Mouse (Mus musculus) spleen, adult 18-20 months (tissue): ENCODE measurements around the gene Bmt2.

Experiments
- DNase-seq, 2 experiments: peaks; one replicate each; pipeline ENCODE4 v3.0.0; 2022; ENCODE audit warnings: mixed read lengths in 2 of 2

Bmt2 gene

DNA sequence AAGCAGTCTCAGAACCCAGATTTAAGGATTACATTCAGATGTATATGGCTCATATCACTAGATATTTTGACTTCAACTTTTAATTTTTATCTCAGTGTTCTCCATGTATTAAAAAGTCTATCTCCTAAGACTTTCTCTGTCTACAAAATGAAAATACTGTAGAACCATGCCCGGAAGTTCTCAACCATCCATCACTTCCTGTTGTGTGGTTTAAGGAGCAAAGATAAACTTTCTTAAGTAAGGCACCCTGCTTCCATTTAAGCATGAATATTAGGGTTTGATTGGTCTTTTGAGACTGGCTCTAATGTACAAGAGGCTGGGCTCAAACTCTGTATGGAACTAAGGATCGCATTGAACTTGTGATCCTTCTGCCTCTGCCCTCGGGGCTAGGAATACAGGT, 63.2 kb downstream of the Bmt2 start:
- DNase-seq: no peak

DNA sequence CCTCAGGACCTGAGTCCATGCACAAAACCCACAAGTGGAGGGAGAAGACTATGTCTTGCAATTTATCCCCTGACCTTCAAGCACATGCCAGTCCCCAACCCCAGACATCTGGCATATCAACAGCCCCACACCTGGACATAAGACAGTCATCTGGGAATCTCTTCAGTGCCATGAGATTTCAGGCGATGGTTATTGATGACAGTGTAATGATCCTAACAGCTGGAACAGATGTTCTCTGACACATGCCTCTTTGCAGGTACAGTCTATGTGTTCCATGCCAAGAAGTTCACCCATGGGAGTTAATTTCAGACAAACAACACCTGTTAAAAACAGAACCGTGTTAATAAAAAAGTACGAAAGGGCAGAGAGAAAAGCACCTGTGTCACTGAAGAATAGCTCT, 64.1 kb downstream of the Bmt2 start:
- DNase-seq: no peak

DNA sequence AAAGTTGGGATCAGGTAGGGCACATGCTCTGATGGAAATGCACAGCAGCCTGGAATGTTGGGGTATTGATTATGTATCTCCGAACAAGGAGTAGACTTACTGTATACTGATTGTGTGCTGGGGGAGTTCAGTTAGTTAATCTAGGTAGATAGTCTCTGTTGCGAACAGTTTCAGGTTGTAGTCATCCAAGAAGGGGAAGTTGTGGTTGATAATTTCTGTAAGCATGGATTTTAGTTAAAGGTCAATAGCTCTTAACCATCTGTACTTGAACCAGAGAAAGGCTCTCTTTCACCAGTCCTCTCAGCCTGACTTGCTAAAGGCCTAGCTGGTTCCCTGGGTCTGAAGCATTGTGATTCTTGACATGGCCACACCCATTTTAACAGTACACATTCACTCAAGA, 66.9 kb downstream of the Bmt2 start:
- no peak for DNase-seq

DNA sequence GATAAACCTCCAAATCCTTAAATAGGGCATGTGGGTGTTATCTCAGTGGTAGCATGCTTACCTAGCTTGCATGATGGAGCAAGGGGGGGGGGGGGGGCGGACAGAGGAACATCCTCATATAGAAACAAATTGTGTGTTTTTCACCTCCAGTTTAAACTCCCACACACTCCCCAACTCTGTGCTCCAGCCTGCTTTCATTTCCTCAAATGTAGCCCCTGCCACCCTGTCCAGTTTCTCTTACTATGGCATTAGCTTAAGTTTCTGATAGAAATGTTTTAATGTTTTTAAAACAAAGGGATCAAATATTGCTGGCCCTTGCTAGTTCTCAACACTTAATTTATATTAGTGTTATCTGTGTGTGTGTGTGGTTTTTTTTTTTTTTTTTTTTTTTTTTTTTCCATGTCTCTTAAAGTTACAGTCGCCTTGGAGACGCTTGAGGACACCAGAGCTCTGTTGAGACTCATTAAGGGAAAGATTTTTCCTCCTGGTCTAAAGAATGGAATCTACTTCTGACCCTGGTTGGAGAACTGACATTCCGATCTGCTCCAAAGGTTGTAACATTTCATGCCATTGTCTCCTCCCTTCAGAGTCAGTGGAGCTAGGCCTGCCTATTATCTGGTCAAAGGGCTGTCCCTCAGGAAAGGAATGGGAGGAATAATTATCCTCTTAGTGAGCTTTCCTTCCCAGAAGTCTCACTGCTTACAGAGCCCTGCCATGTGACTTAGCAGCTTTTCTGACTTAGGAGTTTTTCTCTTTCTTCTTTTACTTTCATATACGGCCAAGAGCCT, 68.2 kb downstream of the Bmt2 start:
- peak in 1 of 2 experiments; percentile 12 for DNase-seq

GRCm38 (mm10) chr6:13607621-13608493, 69.9 kb downstream of the Bmt2 start, which contains the start of gene Tmem168:
Gene Tmem168, minus strand, starts transcription at chr6:13608100.
- DNase-seq: peak; percentile 84 to 96

DNA sequence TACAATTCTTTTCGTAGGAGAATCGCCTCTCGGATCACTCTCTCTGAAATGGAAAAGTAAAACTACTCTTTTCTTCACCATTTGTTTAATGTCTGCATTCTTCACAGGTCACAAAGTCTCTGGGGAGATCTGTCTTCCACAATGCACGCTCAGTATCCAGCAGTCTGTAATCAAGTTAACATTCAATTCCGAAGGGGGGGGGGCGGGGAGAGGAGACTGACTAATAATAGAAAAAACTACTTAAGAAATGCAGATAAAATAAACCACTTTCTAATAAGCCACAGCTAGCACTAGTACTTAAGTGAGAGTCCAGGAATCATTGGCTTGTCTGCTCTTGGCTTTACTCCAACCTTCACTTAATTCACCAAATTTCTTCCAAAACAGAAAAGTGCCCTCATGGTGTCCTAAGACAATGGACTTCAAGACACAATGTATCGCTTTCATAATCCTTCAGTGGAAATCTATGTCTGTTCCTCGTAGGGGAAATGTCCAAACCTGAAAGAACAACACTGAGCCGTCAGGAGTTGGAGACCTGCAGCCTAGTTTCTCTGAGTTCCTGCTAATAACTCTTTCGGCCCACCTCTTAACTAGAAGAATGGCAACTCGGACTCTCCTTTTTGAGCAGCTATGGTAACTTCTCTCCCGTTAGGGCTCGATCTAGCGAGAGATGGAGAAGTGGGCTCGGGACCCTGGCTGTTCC, 70.7 kb downstream of the Bmt2 start:
- no peak for DNase-seq

GRCm38 (mm10) chr6:13606394-13606793, 71.4 kb downstream of the Bmt2 start:
- no peak for DNase-seq

DNA sequence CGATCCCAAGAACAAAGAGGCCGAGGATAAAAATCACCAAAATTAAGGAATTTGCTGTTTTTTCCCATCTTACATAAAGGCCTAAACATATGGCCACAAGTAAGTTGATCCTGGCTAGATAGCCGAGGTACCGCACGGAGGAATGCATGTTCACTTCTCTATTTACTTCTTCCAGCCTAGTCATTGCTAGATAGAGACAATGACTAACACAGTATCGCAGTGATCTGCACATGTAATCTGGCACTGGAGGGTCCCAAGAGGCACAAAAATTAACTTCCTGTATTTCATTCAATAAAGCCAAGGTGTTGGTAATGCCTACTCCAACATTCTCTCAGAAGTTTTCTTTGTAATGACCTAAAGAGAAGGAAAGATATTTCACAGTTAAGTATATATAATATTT, 74.6 kb downstream of the Bmt2 start:
- DNase-seq: no peak

GRCm38 (mm10) chr6:13601587-13601986, 76.2 kb downstream of the Bmt2 start:
- peak; percentile 60 to 62 for DNase-seq

GRCm38 (mm10) chr6:13598239-13598923, 79.4 kb downstream of the Bmt2 start:
- no peak for DNase-seq

- DNase-seq: no peak
Observed at GRCm38 (mm10) chr6:13592729-13593345, 84.9 kb downstream of the Bmt2 start.

DNA sequence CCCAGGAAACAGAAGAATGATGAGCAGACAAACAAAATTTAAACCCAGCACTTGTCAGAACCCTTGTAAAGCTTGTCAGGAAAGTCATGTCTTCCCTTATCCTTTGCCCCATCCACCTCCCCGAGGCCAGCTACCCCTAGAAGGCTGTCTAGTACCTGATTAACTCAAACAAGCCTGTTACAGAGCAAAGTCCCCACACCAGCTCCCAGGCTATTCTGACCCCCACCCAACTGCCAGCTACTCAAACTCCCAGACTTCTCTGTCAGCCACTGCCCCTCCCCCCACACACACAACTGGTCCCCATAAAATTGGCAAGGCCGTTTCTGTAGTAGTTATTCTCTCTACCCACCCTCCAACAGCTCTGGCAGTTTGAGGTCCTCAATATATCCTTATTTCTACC, 91.2 kb downstream of the Bmt2 start:
- no peak for DNase-seq

- DNase-seq: no peak
Observed at GRCm38 (mm10) chr6:13586154-13586553, 91.6 kb downstream of the Bmt2 start.

DNA sequence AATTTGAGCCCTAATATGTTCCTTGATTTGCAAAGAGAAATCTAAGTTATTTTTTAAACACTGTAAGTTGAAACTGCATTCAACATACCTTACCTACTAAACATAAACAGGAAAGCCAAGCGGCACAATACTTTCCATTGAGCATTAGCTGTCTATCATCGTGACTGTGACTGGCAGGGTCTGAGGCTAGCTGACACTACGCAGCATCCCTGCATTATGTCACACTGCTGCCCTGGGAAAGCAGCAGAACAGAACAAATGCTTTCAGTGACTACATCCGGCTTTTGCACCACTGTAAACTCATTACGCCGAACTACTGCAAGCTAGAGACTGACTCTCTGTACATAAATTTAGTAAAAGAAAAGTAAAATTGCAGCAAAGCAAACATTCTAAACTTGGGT, 93.0 kb downstream of the Bmt2 start:
- DNase-seq: no peak

GRCm38 (mm10) chr6:13582075-13582474, 95.7 kb downstream of the Bmt2 start:
- no peak for DNase-seq
